Mouse (Mus musculus) brain, embryonic 14.5 days (tissue): ENCODE data around the gene Hspa12a.

ENCODE experiments used
- CTCF ChIP-seq: fragments of 200-500 bp; IDR thresholded peaks from 2 replicates; pipeline ENCODE4 v1.5.1; 2012; ENCODE audit warnings: inconsistent platforms, mild to moderate bottlenecking, moderate library complexity, borderline replicate concordance; ENCODE audit not compliant: insufficient read depth, insufficient read length; ENCODE audit errors: extremely low read depth
- POLR2A ChIP-seq: fragments of 200-500 bp; IDR thresholded peaks from 2 replicates; pipeline ENCODE4 v1.6.1; 2012; ENCODE audit warnings: mild to moderate bottlenecking, inconsistent platforms, borderline replicate concordance; ENCODE audit not compliant: poor library complexity, insufficient read depth, insufficient read length, severe bottlenecking; ENCODE audit errors: extremely low read depth

DNA sequence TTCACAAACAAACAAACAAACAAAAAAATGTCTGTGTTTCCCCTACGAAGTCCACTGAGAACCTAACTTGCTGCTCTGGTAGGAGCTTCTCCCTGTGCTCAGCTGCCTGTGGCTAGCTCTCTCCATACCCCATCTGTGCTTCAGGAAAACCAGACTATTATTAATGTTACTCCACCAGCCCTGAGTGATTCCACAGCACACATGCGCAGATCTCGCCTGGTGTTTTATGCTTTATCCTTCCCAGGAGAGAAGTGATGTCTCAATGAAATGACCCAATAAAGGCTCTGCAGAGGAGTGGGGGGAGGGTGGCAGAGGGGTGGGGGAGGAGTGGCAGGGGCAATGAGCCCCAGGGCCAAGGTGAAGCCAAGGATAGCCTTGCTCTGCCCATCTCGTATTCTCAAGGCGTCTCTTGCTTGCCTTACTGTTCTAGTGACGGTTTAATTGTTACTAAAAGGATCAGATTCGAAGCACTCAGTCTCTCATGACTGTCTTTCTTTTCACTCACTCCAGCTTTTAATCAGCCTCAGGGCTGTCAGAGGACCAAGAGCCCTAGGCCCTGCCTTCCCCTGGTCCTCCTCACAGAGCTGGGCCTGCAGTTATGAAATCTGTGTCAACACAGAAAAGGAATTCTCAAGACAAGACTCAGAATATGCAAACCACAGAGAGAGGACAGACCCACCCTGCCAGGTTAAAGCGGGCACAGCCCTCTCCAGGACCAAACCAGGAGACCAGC lies 54.0 kb downstream of the Hspa12a start:
- TF ChIP-seq CTCF (no peak), POLR2A (no peak)
